Mouse (Mus musculus) left cerebral cortex, postnatal 4 days (tissue): ENCODE results near the gene Gm21865. TPM values are rescaled to one million over a fixed set of nuclear protein-coding genes. Genes with fewer than 3 reads are reported as not detected.
"Not testable (repeated sequence)": the region's sequence is repeated elsewhere in the genome, so short reads cannot be mapped to it uniquely, and the experiment has no call there.

Experiments used
- DNase-seq: peaks from one replicate; pipeline ENCODE4 v3.0.0-alpha.2; 2022
- intact Hi-C: fragments of 180-260 bp; cut with DNase I; formaldehyde crosslinking; loops from one replicate; pipeline ENCODE4 v1.15.1; 2025
- total RNA-seq, 2 experiments: library from RNA; stranded (reverse); gene quantifications; 2 replicates each; pipeline ENCODE4 v1.2.3; 2021

Gene Gm21865
- total RNA-seq = not detected

- intact Hi-C loops, DNase-seq: not testable (repeated sequence)
Observed at GRCm38 (mm10) chrY:40316803-40317202, at the start of gene Gm21865. Gene Gm21865 (minus strand): TSS chrY:40316903.

Other genes starting within 250 kb of the Gm21865 start
- gene Gm21882, start 64.6 kb upstream of the Gm21865 start, total RNA-seq = not detected